Mouse (Mus musculus): Measurements from ENCODE around the gene Mapk11.

DNA sequence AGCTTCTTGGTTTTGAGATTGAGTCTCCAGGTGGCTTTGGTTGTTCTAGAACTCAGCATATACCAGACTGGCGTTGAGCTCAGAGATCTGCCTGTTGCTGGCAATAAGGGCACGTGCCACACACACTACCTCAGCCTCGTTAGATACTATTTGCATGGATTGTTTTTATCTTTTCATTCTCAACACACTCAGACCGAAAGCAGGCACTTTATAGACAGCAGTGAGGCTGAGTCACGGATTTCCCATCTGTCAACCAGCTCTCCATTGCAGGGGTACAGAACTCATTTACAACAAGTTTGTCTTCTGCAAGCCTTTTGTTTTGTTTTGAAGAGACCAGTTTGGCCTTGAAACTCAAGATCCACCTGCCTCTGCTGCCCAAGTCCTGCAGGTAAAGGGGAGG is 52.0 kb downstream of the Mapk11 start:
- TF ChIP-seq CTCF (IDR thresholded peaks at IDR 0.05; ENCODE audit: low read depth, low read length) (no peak), POLR2A (IDR thresholded peaks at IDR 0.05; ENCODE audit: borderline replicate concordance, low read depth, low read length) (no peak)

All from bone marrow macrophage, adult 2 months (primary cell).